Mouse (Mus musculus) heart, adult 2 months (tissue): ENCODE data around the gene Pink1.

Experiments used
- CTCF ChIP-seq: fragments of 200-600 bp; IDR thresholded peaks from 2 replicates; pipeline ENCODE4 v1.8.1; 2022; ENCODE audit warnings: antibody characterized with exemption, mild to moderate bottlenecking, moderate library complexity
- EP300 ChIP-seq: fragments of 200-500 bp; IDR thresholded peaks from 2 replicates; pipeline ENCODE4 v1.6.1; 2011; ENCODE audit warnings: low read depth, low read length, control low read depth; ENCODE audit not compliant: insufficient read depth
- POLR2A ChIP-seq: fragments of 200-500 bp; IDR thresholded peaks from 2 replicates; pipeline ENCODE4 v1.6.1; 2011; ENCODE audit warnings: mild to moderate bottlenecking, low read depth, low read length, control low read depth; ENCODE audit not compliant: insufficient read depth

DNA sequence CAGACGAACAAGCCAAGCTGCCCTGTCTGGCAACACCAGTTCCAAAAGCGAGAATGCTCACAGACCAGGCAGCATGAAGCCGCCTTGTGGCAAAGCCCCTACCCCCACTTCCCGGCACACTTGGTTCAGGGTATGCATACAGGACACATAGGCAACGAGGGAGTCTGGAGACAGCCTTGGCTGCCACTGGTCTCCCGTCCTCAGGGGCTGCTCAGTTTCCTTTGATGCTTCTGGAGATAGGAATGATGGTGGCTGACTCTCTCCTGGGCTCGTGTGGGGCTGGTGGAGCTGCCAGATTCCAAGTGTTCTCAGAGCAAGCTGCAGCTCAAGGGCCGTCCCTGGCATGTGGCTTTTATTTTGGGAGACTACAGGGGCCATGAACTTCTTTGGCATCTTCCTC is 15.3 kb upstream of the Pink1 start:
- TF ChIP-seq CTCF = no peak
- TF ChIP-seq POLR2A = no peak
- no peak for TF ChIP-seq EP300
